Mouse (Mus musculus): ENCODE data around the gene Rps10. TPM values are rescaled to one million over a fixed set of nuclear protein-coding genes. Genes with fewer than 3 reads are reported as not detected.

The Rps10 gene
- polyA plus RNA-seq, 1 experiment, result 2,622 TPM

DNA sequence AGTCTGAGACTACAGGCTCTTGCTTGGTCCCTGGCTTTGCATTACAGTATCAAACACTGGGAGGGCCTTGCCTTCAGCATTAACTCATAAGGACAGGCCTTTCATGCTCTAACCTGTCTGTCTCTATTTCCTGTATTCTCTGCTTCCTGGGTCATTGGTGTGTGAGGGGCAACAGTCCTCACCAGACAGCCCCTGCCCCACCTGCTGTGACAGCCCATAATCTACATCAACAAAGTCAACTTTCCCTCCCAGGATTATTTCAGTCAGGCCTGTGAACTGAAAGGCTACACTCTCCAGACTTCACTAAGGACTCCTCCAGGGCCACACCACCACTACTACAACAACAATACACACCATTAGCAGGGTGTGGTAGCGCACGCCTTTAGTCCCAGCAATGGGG lies 33.4 kb downstream of the Rps10 start:
- no peaks in the 10 kb centered on the region for H3K36me3 ChIP-seq (ENCODE audit: control insufficient read depth, insufficient read depth, low read length, poor library complexity, severe bottlenecking)
- no peak overlapping the region for H3K4me3 ChIP-seq (ENCODE audit: low read depth, low read length)
- H3K4me1 ChIP-seq (ENCODE audit: control insufficient read depth, insufficient read depth, low read length), result peaks cover 11% of the 10 kb centered on the region
- no peak overlapping the region for H3K9ac ChIP-seq (ENCODE audit: low read depth, poor library complexity, severe bottlenecking)
- TF ChIP-seq CTCF (IDR thresholded peaks at IDR 0.05; ENCODE audit: low read depth, low read length), result no peak
- peak; percentile 65 for TF ChIP-seq EP300 (IDR thresholded peaks at IDR 0.05; ENCODE audit: insufficient read depth, low read depth, low read length)
- H3K27me3 ChIP-seq (ENCODE audit: control insufficient read depth, insufficient read depth, low read length, poor library complexity, severe bottlenecking), result no peaks in the 10 kb centered on the region
- H3K27ac ChIP-seq (ENCODE audit: insufficient read depth, low read length), result peak overlapping the region; percentile 59
- no peaks in the 10 kb centered on the region for H3K9me3 ChIP-seq (replicated peaks; ENCODE audit: control insufficient read depth, insufficient read depth, low read length, poor library complexity, severe bottlenecking)

DNA sequence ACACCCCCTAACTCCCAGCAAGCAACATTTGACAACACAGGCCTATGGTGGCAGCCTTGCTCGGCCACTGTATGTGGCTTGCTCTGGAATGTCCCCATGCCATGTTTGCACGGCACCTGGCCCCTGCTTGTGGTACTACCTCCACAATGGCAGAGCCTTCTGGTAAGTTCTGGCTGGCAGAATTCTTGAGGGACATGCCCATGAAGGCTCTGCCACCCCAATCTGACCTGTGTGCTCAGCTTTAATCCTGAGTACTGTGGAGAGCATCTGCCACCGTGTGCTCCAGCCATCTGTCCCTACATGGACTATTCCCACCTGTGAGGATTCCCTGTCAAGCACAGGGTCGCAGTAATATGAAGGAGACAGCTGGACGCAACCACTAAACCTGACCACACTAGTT lies 35.6 kb downstream of the Rps10 start:
- no peak overlapping the region for H3K27ac ChIP-seq (ENCODE audit: insufficient read depth, low read length)
- no peaks in the 10 kb centered on the region for H3K9me3 ChIP-seq (replicated peaks; ENCODE audit: control insufficient read depth, insufficient read depth, low read length, poor library complexity, severe bottlenecking)

DNA sequence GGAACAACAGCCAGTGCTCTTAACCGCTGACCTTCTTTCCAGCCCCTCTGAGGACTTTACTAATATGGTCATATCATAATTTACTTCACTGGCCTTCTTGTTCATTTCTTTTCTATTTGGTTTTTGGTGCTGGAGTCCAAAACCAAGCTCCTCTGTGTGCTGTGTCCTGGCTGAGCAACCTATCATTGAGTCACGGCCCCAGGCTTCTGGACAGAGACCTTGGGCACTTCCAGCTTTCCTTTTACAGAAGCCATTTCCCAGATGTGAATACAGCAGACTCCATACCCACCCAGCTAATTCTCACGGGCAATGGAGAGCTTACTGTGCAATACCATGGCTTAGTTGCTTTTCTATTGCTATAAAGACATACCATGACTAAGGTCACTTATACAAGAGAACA lies 36.2 kb downstream of the Rps10 start:
- no peak overlapping the region for H3K9ac ChIP-seq (ENCODE audit: low read depth, poor library complexity, severe bottlenecking)
- no peaks in the 10 kb centered on the region for H3K27me3 ChIP-seq (ENCODE audit: control insufficient read depth, insufficient read depth, low read length, poor library complexity, severe bottlenecking)
- TF ChIP-seq CTCF (IDR thresholded peaks at IDR 0.05; ENCODE audit: low read depth, low read length) (no peak), EP300 (IDR thresholded peaks at IDR 0.05; ENCODE audit: insufficient read depth, low read depth, low read length) (no peak), POLR2A (IDR thresholded peaks at IDR 0.05; ENCODE audit: insufficient read depth, low read length) (no peak)
- H3K36me3 ChIP-seq (ENCODE audit: control insufficient read depth, insufficient read depth, low read length, poor library complexity, severe bottlenecking), result no peaks in the 10 kb centered on the region
- no peak overlapping the region for H3K27ac ChIP-seq (ENCODE audit: insufficient read depth, low read length)
- H3K4me1 ChIP-seq (ENCODE audit: control insufficient read depth, insufficient read depth, low read length), result peaks cover 11% of the 10 kb centered on the region
- H3K9me3 ChIP-seq (replicated peaks; ENCODE audit: control insufficient read depth, insufficient read depth, low read length, poor library complexity, severe bottlenecking), result no peaks in the 10 kb centered on the region
- H3K4me3 ChIP-seq (ENCODE audit: low read depth, low read length), result no peak overlapping the region

More for the DNA sequence above, 35.6 kb downstream of the Rps10 start:
- peaks cover 11% of the 10 kb centered on the region for H3K4me1 ChIP-seq (ENCODE audit: control insufficient read depth, insufficient read depth, low read length)
- H3K9ac ChIP-seq (ENCODE audit: low read depth, poor library complexity, severe bottlenecking), result no peak overlapping the region
- TF ChIP-seq EP300 (IDR thresholded peaks at IDR 0.05; ENCODE audit: insufficient read depth, low read depth, low read length), result no peak
- TF ChIP-seq CTCF (IDR thresholded peaks at IDR 0.05; ENCODE audit: low read depth, low read length), result no peak
- no peak for TF ChIP-seq POLR2A (IDR thresholded peaks at IDR 0.05; ENCODE audit: insufficient read depth, low read length)
- H3K4me3 ChIP-seq (ENCODE audit: low read depth, low read length), result no peak overlapping the region
- no peaks in the 10 kb centered on the region for H3K36me3 ChIP-seq (ENCODE audit: control insufficient read depth, insufficient read depth, low read length, poor library complexity, severe bottlenecking)
- H3K27me3 ChIP-seq (ENCODE audit: control insufficient read depth, insufficient read depth, low read length, poor library complexity, severe bottlenecking), result no peaks in the 10 kb centered on the region

DNA sequence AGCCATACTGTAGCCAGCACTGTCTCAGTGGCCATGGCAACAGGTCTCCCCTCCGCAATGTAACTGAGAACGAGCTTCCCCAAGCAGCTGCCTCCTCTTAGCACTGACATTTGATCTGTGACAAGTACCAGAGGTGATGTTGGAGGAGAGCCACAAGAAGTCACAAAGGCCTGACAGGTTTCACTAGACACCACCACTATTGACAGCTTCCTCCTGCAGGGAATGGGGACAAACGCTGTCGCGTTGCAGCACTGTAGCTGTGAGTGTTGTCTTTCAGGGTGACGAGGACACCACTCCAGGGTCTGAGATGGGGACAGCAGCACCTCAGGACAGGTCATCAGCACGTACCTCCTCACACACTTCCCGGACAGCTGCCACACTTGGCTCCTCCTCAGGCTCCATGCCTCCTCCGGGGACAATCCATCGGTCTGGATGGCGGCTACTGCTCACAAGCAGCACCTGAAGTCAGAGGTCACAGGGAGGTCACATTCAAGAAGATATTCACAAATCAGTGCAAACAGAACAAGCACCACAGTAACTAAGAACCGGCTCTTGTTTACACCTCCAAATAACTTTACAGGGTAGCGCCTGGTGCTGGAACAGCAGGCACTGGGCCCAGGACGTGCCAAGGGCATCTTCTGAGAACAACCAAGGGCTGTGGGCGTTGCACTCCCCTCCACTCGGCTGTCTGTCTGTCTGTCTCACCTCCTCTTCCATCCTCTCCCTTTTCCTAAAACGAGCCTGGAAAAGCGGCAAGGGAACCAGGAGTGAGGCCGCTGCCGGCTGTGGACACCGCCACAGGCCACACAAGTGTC lies 39.9 kb downstream of the Rps10 start:
- TF ChIP-seq POLR2A (IDR thresholded peaks at IDR 0.05; ENCODE audit: insufficient read depth, low read length), result no peak
- TF ChIP-seq EP300 (IDR thresholded peaks at IDR 0.05; ENCODE audit: insufficient read depth, low read depth, low read length), result no peak
- no peak for TF ChIP-seq CTCF (IDR thresholded peaks at IDR 0.05; ENCODE audit: low read depth, low read length)
- Histone ChIP-seq H3K27ac (ENCODE audit: insufficient read depth, low read length) (no peak overlapping the region), H3K9ac (ENCODE audit: low read depth, poor library complexity, severe bottlenecking) (no peak overlapping the region), H3K36me3 (ENCODE audit: control insufficient read depth, insufficient read depth, low read length, poor library complexity, severe bottlenecking) (no peaks in the 10 kb centered on the region), H3K4me3 (ENCODE audit: low read depth, low read length) (no peak overlapping the region), H3K9me3 (replicated peaks; ENCODE audit: control insufficient read depth, insufficient read depth, low read length, poor library complexity, severe bottlenecking) (no peaks in the 10 kb centered on the region), H3K27me3 (ENCODE audit: control insufficient read depth, insufficient read depth, low read length, poor library complexity, severe bottlenecking) (no peaks in the 10 kb centered on the region), H3K4me1 (ENCODE audit: control insufficient read depth, insufficient read depth, low read length) (peaks cover 5% of the 10 kb centered on the region)

DNA sequence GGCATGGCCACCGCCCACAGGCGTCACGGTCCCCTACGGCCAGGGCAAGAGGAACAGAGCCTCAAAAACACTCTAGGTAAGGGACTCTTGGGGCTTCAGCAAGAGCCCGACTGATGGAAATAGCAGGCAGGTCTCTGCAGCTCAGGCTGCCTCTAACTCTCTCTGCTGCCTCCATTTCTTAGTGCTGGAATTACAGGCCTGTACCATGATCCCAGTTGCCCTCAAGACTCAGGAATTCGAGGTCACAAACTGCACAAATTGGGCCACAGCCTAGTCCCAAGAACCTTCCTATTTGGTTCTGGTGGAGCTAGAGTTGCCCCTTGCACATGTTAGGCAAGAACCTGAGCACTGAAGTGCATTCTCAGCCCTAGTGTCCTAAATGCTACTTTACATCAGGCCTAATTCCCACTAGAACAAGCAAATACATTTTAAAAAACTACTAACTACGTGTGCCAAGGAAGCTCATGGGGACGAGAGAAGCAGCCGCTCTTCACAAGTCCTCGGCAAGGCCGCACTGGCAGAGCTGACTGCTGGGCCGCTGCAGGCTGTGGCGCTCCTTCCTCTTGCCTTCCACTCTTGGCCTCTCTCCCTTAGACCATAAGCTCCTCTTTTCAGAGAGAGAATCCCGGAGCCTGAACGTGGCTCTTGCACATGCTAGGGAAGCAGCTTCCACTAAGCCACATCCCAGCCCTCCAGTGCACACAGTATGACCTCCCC lies 40.7 kb downstream of the Rps10 start:
- Histone ChIP-seq H3K27ac (ENCODE audit: insufficient read depth, low read length) (no peak overlapping the region), H3K36me3 (ENCODE audit: control insufficient read depth, insufficient read depth, low read length, poor library complexity, severe bottlenecking) (no peaks in the 10 kb centered on the region), H3K27me3 (ENCODE audit: control insufficient read depth, insufficient read depth, low read length, poor library complexity, severe bottlenecking) (no peaks in the 10 kb centered on the region), H3K4me1 (ENCODE audit: control insufficient read depth, insufficient read depth, low read length) (peaks cover under 1% of the 10 kb centered on the region), H3K9me3 (replicated peaks; ENCODE audit: control insufficient read depth, insufficient read depth, low read length, poor library complexity, severe bottlenecking) (no peaks in the 10 kb centered on the region), H3K4me3 (ENCODE audit: low read depth, low read length) (0 out of 2 replicates have a peak overlapping the region, but pooled peaks have one; percentile 13), H3K9ac (ENCODE audit: low read depth, poor library complexity, severe bottlenecking) (no peak overlapping the region)
- TF ChIP-seq EP300 (IDR thresholded peaks at IDR 0.05; ENCODE audit: insufficient read depth, low read depth, low read length), result no peak
- TF ChIP-seq POLR2A (IDR thresholded peaks at IDR 0.05; ENCODE audit: insufficient read depth, low read length), result no peak
- TF ChIP-seq CTCF (IDR thresholded peaks at IDR 0.05; ENCODE audit: low read depth, low read length), result no peak

DNA sequence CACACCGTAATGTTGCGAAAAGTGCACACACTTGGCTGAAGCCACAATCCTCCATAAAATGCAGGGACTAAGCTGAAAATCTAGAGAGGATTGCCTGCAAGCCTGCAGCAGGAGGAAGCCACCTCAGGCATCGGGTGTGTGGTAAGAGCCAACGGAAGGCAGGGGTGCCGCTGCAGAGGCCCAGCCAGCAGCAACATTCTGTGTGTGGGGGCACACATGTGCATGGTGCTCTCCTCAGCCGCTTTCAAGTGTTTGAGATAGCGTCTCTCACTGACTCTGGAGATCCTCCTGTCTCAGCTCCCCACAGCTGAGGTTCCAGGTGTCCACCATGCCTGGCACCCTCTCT lies 43.9 kb downstream of the Rps10 start:
- Histone ChIP-seq H3K36me3 (ENCODE audit: control insufficient read depth, insufficient read depth, low read length, poor library complexity, severe bottlenecking) (no peaks in the 10 kb centered on the region), H3K27me3 (ENCODE audit: control insufficient read depth, insufficient read depth, low read length, poor library complexity, severe bottlenecking) (no peaks in the 10 kb centered on the region), H3K9me3 (replicated peaks; ENCODE audit: control insufficient read depth, insufficient read depth, low read length, poor library complexity, severe bottlenecking) (no peaks in the 10 kb centered on the region), H3K9ac (ENCODE audit: low read depth, poor library complexity, severe bottlenecking) (no peak overlapping the region), H3K27ac (ENCODE audit: insufficient read depth, low read length) (no peak overlapping the region), H3K4me3 (ENCODE audit: low read depth, low read length) (no peak overlapping the region), H3K4me1 (ENCODE audit: control insufficient read depth, insufficient read depth, low read length) (no peaks in the 10 kb centered on the region)
- TF ChIP-seq CTCF (IDR thresholded peaks at IDR 0.05; ENCODE audit: low read depth, low read length), result no peak
- no peak for TF ChIP-seq EP300 (IDR thresholded peaks at IDR 0.05; ENCODE audit: insufficient read depth, low read depth, low read length)
- no peak for TF ChIP-seq POLR2A (IDR thresholded peaks at IDR 0.05; ENCODE audit: insufficient read depth, low read length)
